In genomic region chr7:47050366-47050765, GRCm38 (mm10) we compare ENCODE assay signal across 8 mouse cellular contexts. TPM values are rescaled to one million over a fixed set of nuclear protein-coding genes. Genes with fewer than 3 reads are reported as not detected.
DNase-seq lines count a peak whose midpoint lies in the region; ATAC-seq lines count a peak whose summit lies in the region.

Tmem86a (plus strand) TSS chr7:47050601.

- 0 out of 2 replicates have a peak, but pooled peaks cover 5% of the 10 kb centered on the region for H3K27me3 ChIP-seq in hindbrain, embryonic 12.5 days

- no peaks in the 10 kb centered on the region for H3K9me3 ChIP-seq in hindbrain, embryonic 12.5 days (replicated peaks)

- H3K9ac ChIP-seq in hindbrain, embryonic 12.5 days: peak within 1 kb of the TSS; percentile 86

- peak within 1 kb of the TSS; percentile 90 for H3K4me3 ChIP-seq in hindbrain, embryonic 12.5 days

- peak within 1 kb of the TSS; percentile 96 for H3K27ac ChIP-seq in hindbrain, embryonic 12.5 days

- H3K4me2 ChIP-seq in hindbrain, embryonic 12.5 days (replicated peaks): peak within 1 kb of the TSS; percentile 73

- under 1% methylated on average over 33 of the region's 33 CpGs for WGBS in hindbrain, embryonic 12.5 days

- peak; percentile 93 for DNase-seq in NIH3T3 (ENCODE audit: low read depth)
- DNase-seq in cerebellum, postnatal 10 days: peak; percentile 98
- peak; percentile 95 to 96 for DNase-seq in frontal cortex, postnatal 10 days (ENCODE audit: low spot score in 2 of 2)
- peak; percentile 94 to 96 for DNase-seq in layer of hippocampus, postnatal 14 days (ENCODE audit: low spot score in 2 of 2)
- DNase-seq in lung, postnatal 14 days: peak; percentile 93
- peak; percentile 84 for DNase-seq in retina, adult 2 months (ENCODE audit: low read depth, low spot score)
- DNase-seq in thymus, postnatal 36 days: peak; percentile 96 to 98

- ATAC-seq in hindbrain, embryonic 12.5 days (ENCODE audit: low FRiP score): peak; percentile 99

- H3K4me1 ChIP-seq in hindbrain, embryonic 12.5 days: peaks cover 22% of the 10 kb centered on the region

- H3K36me3 ChIP-seq in hindbrain, embryonic 12.5 days: peaks cover 12% of the 10 kb centered on the region

RNA-seq across cellular contexts. Expression of gene Tmem86a, which starts in this region (rescaled TPM):
- polyA plus RNA-seq in hindbrain, embryonic 12.5 days (2016; fragmentation: Nextera tagmentation; extraction: Ambion mirVana): 19.2 and 20.2 TPM in 2 replicates
- 10 to 100 TPM; 15.5 to 16.5 TPM for total RNA-seq in layer of hippocampus, postnatal 14 days (2021)

Comparison
In these comparisons a context has a peak if more than half of its experiments do, and no peak if none do; other contexts are left out.
1. Peak in every context shown above with its lines: DNase-seq, ATAC-seq, H3K4me3 ChIP-seq and H3K27ac ChIP-seq.